8 mouse cellular contexts compared by ENCODE assay signal in the genomic region with DNA sequence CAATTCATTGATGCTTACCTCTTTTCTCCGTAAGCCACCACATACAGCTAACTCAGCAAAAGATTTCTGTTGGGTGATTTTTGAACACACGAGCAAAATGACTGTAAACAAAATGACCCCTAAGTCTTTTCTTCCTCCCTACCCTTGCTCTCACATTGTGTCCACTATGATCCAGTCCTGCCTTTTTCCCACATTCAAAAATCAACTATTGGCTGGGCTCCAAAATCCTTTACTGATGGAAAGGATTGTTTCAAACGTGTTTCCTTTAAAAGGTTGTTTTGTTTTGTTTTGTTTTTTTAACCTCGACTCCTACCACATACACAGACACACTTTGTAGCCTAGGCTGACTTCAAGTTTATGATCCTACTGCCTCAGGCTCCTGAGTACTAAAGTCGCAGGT. TPM values are rescaled to one million over a fixed set of nuclear protein-coding genes. Genes with fewer than 3 reads are reported as not detected.
DNase-seq lines count a peak whose midpoint lies in the region; ATAC-seq and TF ChIP-seq lines count a peak whose summit lies in the region.

No protein-coding gene starts in this region.

- no peak for ATAC-seq in heart, postnatal 0 days (ENCODE audit: insufficient read depth, low read depth)
- ATAC-seq in hindbrain, embryonic 14.5 days (ENCODE audit: low FRiP score), result no peak
- no peak for ATAC-seq in midbrain, embryonic 11.5 days (ENCODE audit: low FRiP score)

- no peaks in the 10 kb centered on the region for H3K9me3 ChIP-seq in heart, postnatal 0 days (replicated peaks; ENCODE audit: control insufficient read depth, low read length)
- H3K9me3 ChIP-seq in hindbrain, embryonic 14.5 days (ENCODE audit: control insufficient read depth, low read length), result no peaks in the 10 kb centered on the region
- no peaks in the 10 kb centered on the region for H3K9me3 ChIP-seq in midbrain, embryonic 11.5 days (ENCODE audit: control insufficient read depth, low read length)

- peak overlapping the region; percentile 61 for H3K4me3 ChIP-seq in heart, postnatal 0 days (ENCODE audit: low read depth, low read length)
- H3K4me3 ChIP-seq in hindbrain, embryonic 14.5 days (replicated peaks; ENCODE audit: low read length), result peak overlapping the region; percentile 40
- peak overlapping the region; percentile 43 for H3K4me3 ChIP-seq in midbrain, embryonic 11.5 days (ENCODE audit: low read depth, low read length)

- no peak for TF ChIP-seq EP300 in heart, postnatal 0 days (IDR thresholded peaks at IDR 0.05; ENCODE audit: low read depth)

- peak overlapping the region; percentile 89 for H3K27ac ChIP-seq in heart, postnatal 0 days (ENCODE audit: low read depth)
- H3K27ac ChIP-seq in hindbrain, embryonic 14.5 days, result peak overlapping the region; percentile 98
- H3K27ac ChIP-seq in midbrain, embryonic 11.5 days (ENCODE audit: low read depth, low read length), result peak overlapping the region; percentile 90

- peak overlapping the region; percentile 56 for H3K9ac ChIP-seq in heart, postnatal 0 days (replicated peaks; ENCODE audit: low read depth, low read length)
- H3K9ac ChIP-seq in hindbrain, embryonic 14.5 days, result peak overlapping the region; percentile 57
- H3K9ac ChIP-seq in midbrain, embryonic 11.5 days (ENCODE audit: low read length), result peak overlapping the region; percentile 77

- H3K4me1 ChIP-seq in heart, postnatal 0 days (ENCODE audit: control insufficient read depth, insufficient read depth), result 0 out of 2 replicates have a peak, but pooled peaks cover 5% of the 10 kb centered on the region
- peaks cover 9% of the 10 kb centered on the region; the same call in 1 of the 2 replicates for H3K4me1 ChIP-seq in hindbrain, embryonic 14.5 days (replicated peaks; ENCODE audit: control insufficient read depth, insufficient read depth, low read length)
- peaks cover 5% of the 10 kb centered on the region; the same call in 1 of the 2 replicates for H3K4me1 ChIP-seq in midbrain, embryonic 11.5 days (ENCODE audit: control insufficient read depth, insufficient read depth, low read length)

- intact Hi-C loops in heart, postnatal 25 days (cut with DNase I), result no loop called here

- H3K4me2 ChIP-seq in heart, postnatal 0 days (ENCODE audit: low read depth, low read length), result peak overlapping the region; percentile 66
- peak overlapping the region; percentile 72 for H3K4me2 ChIP-seq in hindbrain, embryonic 14.5 days (replicated peaks)
- H3K4me2 ChIP-seq in midbrain, embryonic 11.5 days, result peak overlapping the region; percentile 57

- no peaks in the 10 kb centered on the region for H3K36me3 ChIP-seq in heart, postnatal 0 days (replicated peaks; ENCODE audit: control insufficient read depth, insufficient read depth, low read length)
- H3K36me3 ChIP-seq in hindbrain, embryonic 14.5 days (replicated peaks; ENCODE audit: control insufficient read depth, insufficient read depth), result no peaks in the 10 kb centered on the region
- no peaks in the 10 kb centered on the region for H3K36me3 ChIP-seq in midbrain, embryonic 11.5 days (ENCODE audit: control insufficient read depth, insufficient read depth, low read length)

- DNase-seq in heart, postnatal 0 days (ENCODE audit: low spot score), result no peak
- DNase-seq in heart, postnatal 25 days (ENCODE audit: low spot score), result no peak
- peak; percentile 56 for DNase-seq in adipocyte (ENCODE audit: low spot score)
- DNase-seq in hindbrain, embryonic 14.5 days (ENCODE audit: low spot score), result no peak
- DNase-seq in midbrain, embryonic 11.5 days (ENCODE audit: low spot score, missing footprints), result no peak
- DNase-seq in urinary bladder, postnatal 4 days (ENCODE audit: low spot score in 2 of 2), result no peak
- DNase-seq in right cerebral cortex, adult 2 months (ENCODE audit: low spot score in 2 of 2), result no peak
- no peak for DNase-seq in thymus, postnatal 36 days

- WGBS in heart, postnatal 0 days, result 38% methylated on average over 5 of the region's 5 CpGs
- 53% methylated on average over 5 of the region's 5 CpGs for WGBS in hindbrain, embryonic 14.5 days
- 39% methylated on average over 5 of the region's 5 CpGs for WGBS in midbrain, embryonic 11.5 days

- H3K27me3 ChIP-seq in heart, postnatal 0 days (ENCODE audit: control insufficient read depth, insufficient read depth, low read length), result no peaks in the 10 kb centered on the region
- H3K27me3 ChIP-seq in hindbrain, embryonic 14.5 days (ENCODE audit: control insufficient read depth, insufficient read depth, low read length), result no peaks in the 10 kb centered on the region
- H3K27me3 ChIP-seq in midbrain, embryonic 11.5 days (ENCODE audit: control insufficient read depth, insufficient read depth, low read length), result no peaks in the 10 kb centered on the region

- no peak for TF ChIP-seq CTCF in heart, postnatal 0 days (IDR thresholded peaks at IDR 0.05; ENCODE audit: low read depth)

RNA-seq across cellular contexts. Expression of gene Glyctk, which starts 2.5 kb away (rescaled TPM):
- total RNA-seq in heart, postnatal 0 days (2014; rRNA removed; ENCODE audit: low replicate concordance), result 2.0 and 2.5 TPM in 2 replicates
- 0.90 and 1.1 TPM in 2 replicates for polyA plus RNA-seq in heart, postnatal 0 days (2015; fragmentation: Nextera tagmentation; extraction: Ambion mirVana)
- total RNA-seq in heart, postnatal 25 days (2021), result 1 to 10 TPM; 1.7 to 2.1 TPM
- 2.3 and 3.0 TPM in 2 replicates for polyA plus RNA-seq in hindbrain, embryonic 14.5 days (2014; fragmentation: Nextera tagmentation; extraction: Ambion mirVana)
- polyA plus RNA-seq in midbrain, embryonic 11.5 days (2014; fragmentation: Nextera tagmentation; extraction: Ambion mirVana), result 5.6 and 6.3 TPM in 2 replicates

RNA-seq across cellular contexts. Expression of gene Wdr82, which starts 10.3 kb away (rescaled TPM):
- total RNA-seq in heart, postnatal 0 days (2014; rRNA removed; ENCODE audit: low replicate concordance), result 122 and 124 TPM in 2 replicates
- polyA plus RNA-seq in heart, postnatal 0 days (2015; fragmentation: Nextera tagmentation; extraction: Ambion mirVana), result 13.9 and 14.3 TPM in 2 replicates
- total RNA-seq in heart, postnatal 25 days (2021), result 10 to 100 TPM; 42.6 to 45.8 TPM
- 40.2 and 42.3 TPM in 2 replicates for polyA plus RNA-seq in hindbrain, embryonic 14.5 days (2014; fragmentation: Nextera tagmentation; extraction: Ambion mirVana)
- polyA plus RNA-seq in midbrain, embryonic 11.5 days (2014; fragmentation: Nextera tagmentation; extraction: Ambion mirVana), result 30.2 and 32.6 TPM in 2 replicates

RNA-seq across cellular contexts. Expression of gene Ppm1m, which starts 39.1 kb away (rescaled TPM):
- 7.5 and 22.8 TPM in 2 replicates for total RNA-seq in heart, postnatal 0 days (2014; rRNA removed; ENCODE audit: low replicate concordance)
- polyA plus RNA-seq in heart, postnatal 0 days (2015; fragmentation: Nextera tagmentation; extraction: Ambion mirVana), result 13.1 and 15.1 TPM in 2 replicates
- 10 to 100 TPM; 10.0 to 12.2 TPM for total RNA-seq in heart, postnatal 25 days (2021)
- 13.0 and 13.4 TPM in 2 replicates for polyA plus RNA-seq in hindbrain, embryonic 14.5 days (2014; fragmentation: Nextera tagmentation; extraction: Ambion mirVana)
- polyA plus RNA-seq in midbrain, embryonic 11.5 days (2014; fragmentation: Nextera tagmentation; extraction: Ambion mirVana), result 23.6 and 26.9 TPM in 2 replicates

RNA-seq across cellular contexts. Expression of gene Twf2, which starts 42.5 kb away (rescaled TPM):
- total RNA-seq in heart, postnatal 0 days (2014; rRNA removed; ENCODE audit: low replicate concordance), result 92.1 and 105 TPM in 2 replicates
- 57.3 and 64.2 TPM in 2 replicates for polyA plus RNA-seq in heart, postnatal 0 days (2015; fragmentation: Nextera tagmentation; extraction: Ambion mirVana)
- 100 to 1,000 TPM; 160 to 189 TPM for total RNA-seq in heart, postnatal 25 days (2021)
- 49.6 and 52.9 TPM in 2 replicates for polyA plus RNA-seq in hindbrain, embryonic 14.5 days (2014; fragmentation: Nextera tagmentation; extraction: Ambion mirVana)
- polyA plus RNA-seq in midbrain, embryonic 11.5 days (2014; fragmentation: Nextera tagmentation; extraction: Ambion mirVana), result 55.6 and 61.4 TPM in 2 replicates
